Mouse (Mus musculus) lung, adult 2 months (tissue): ENCODE results near the gene Foxk2.

Source experiments
- CTCF ChIP-seq: fragments of 200-500 bp; IDR thresholded peaks from 2 replicates; pipeline ENCODE4 v1.5.1; 2011; ENCODE audit warnings: mild to moderate bottlenecking, low read length, control low read depth; ENCODE audit not compliant: insufficient read depth
- POLR2A ChIP-seq: fragments of 200-500 bp; IDR thresholded peaks from 2 replicates; pipeline ENCODE4 v1.6.1; 2011; ENCODE audit warnings: low read depth, mild to moderate bottlenecking, control low read depth, low read length, borderline replicate concordance; ENCODE audit errors: extremely low read depth

- TF ChIP-seq POLR2A, result 0 out of 2 replicates have a peak, but pooled peaks have one; percentile 16
- TF ChIP-seq CTCF, result no peak
These were observed at the start of gene Foxk2 for GRCm38 (mm10) chr11:121259160-121260100.
